Mouse (Mus musculus) embryonic fibroblast, embryonic 13.5 days (primary cell): Measurements from ENCODE around the gene Prex1.

Experiments
- CTCF ChIP-seq: IDR thresholded peaks from 2 replicates; pipeline ENCODE4 v1.5.1; 2011; ENCODE audit warnings: mild to moderate bottlenecking, control low read depth, low read length, moderate library complexity, borderline replicate concordance; ENCODE audit not compliant: insufficient read depth
- POLR2A ChIP-seq: IDR thresholded peaks from 2 replicates; pipeline ENCODE4 v1.6.1; 2011; ENCODE audit warnings: low read depth, mild to moderate bottlenecking, control low read depth, low read length, moderate library complexity

- TF ChIP-seq CTCF (no peak), POLR2A (no peak)
Observed at GRCm38 (mm10) chr2:166644816-166645215, 68.8 kb downstream of the Prex1 start.
